Mouse (Mus musculus) heart, embryonic 12.5 days (tissue): Measurements from ENCODE around the gene Sult2b1. TPM values are rescaled to one million over a fixed set of nuclear protein-coding genes. Genes with fewer than 3 reads are reported as not detected.

Experiments
- ATAC-seq: fragments of 200-750 bp; cut with Nextera tagmentation; 2 replicates; pipeline ENCODE4 v1.8.0; 2017; ENCODE audit warnings: moderate TSS enrichment, moderate library complexity; ENCODE audit not compliant: insufficient number of reproducible peaks, low FRiP score
- H3K27ac ChIP-seq: fragments of 300-500 bp; sonication (generic); 2 replicates; pipeline ENCODE4 v1.5.1; 2016; ENCODE audit warnings: mild to moderate bottlenecking, moderate library complexity; ENCODE audit not compliant: poor library complexity, severe bottlenecking
- H3K27me3 ChIP-seq: fragments of 300-500 bp; sonication (generic); replicated peaks from 2 replicates; pipeline ENCODE4 v1.6.1; 2016; ENCODE audit warnings: mild to moderate bottlenecking, moderate library complexity
- H3K36me3 ChIP-seq: fragments of 300-500 bp; sonication (generic); 2 replicates; pipeline ENCODE4 v1.6.1; 2016; ENCODE audit warnings: mild to moderate bottlenecking, moderate library complexity
- H3K4me1 ChIP-seq: fragments of 300-500 bp; sonication (generic); replicated peaks from 2 replicates; pipeline ENCODE4 v1.6.1; 2016; ENCODE audit warnings: mild to moderate bottlenecking
- H3K4me2 ChIP-seq: fragments of 300-500 bp; sonication (generic); 2 replicates; pipeline ENCODE4 v1.6.1; 2016; ENCODE audit warnings: mild to moderate bottlenecking, moderate library complexity
- H3K4me3 ChIP-seq: fragments of 300-500 bp; sonication (generic); 2 replicates; pipeline ENCODE4 v1.5.1; 2016; ENCODE audit warnings: mild to moderate bottlenecking
- H3K9ac ChIP-seq: fragments of 300-500 bp; sonication (generic); 2 replicates; pipeline ENCODE4 v1.6.1; 2016; ENCODE audit warnings: mild to moderate bottlenecking, moderate library complexity
- H3K9me3 ChIP-seq: fragments of 300-500 bp; sonication (generic); replicated peaks from 2 replicates; pipeline ENCODE4 v1.6.1; 2016; ENCODE audit warnings: mild to moderate bottlenecking, moderate library complexity
- WGBS: fragments of 180-500 bp; shearing (Covaris S2); methylation state at CpG from one replicate; pipeline ENCODE4 v1.1.7; 2016; 5-methylcytosine and 5-hydroxymethylcytosine counted together
- polyA plus RNA-seq: library from polyadenylated mRNA; unstranded; fragments of >200 nt; fragmentation: Nextera tagmentation; extraction: Ambion mirVana; gene quantifications from 2 replicates; pipeline ENCODE4 v1.2.1, GENCODE M21; 2016

The Sult2b1 gene
- polyA plus RNA-seq, 1 experiment from 2014 or later = 0.23 TPM

DNA sequence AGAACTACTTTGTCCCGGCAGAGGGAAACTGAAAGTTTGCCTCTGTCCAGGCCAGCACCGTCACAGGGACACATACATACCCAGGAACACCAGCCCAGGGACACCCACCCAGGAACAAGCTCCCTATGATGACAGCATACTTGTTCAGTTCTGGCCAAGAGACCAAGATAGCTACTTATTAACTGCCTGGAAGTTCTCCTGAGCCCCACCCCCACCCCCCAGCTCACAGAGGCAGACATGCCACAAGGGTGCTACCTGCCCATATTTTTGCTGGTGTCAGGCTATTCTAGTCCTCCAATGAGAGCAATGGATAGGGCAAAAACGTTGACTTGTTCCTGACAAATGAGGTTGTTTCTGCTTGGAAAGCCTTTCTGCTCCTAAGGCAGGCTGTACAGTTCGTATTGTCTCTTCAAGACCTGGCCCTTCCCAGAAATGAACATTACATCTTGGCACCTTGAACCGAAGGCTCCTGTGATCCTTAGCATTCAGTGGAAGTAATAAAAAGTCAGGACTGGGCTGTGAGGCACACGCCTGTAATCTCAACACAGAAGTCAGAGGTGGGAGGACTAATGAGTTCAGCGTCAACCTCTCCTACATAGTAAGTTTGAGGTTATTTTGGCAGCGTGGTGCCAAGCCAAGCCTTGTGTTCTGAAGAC is 13.9 kb downstream of the Sult2b1 start:
- H3K27me3 ChIP-seq = peaks cover 24% of the 10 kb centered on the region
- WGBS = 62% methylated on average over 8 of the region's 8 CpGs
- no peaks in the 10 kb centered on the region for H3K4me1 ChIP-seq
- peaks cover 5% of the 10 kb centered on the region; the same call in 1 of the 2 replicates for H3K9me3 ChIP-seq
- ATAC-seq = no peak
- H3K4me2 ChIP-seq = no peak overlapping the region
- H3K36me3 ChIP-seq = no peaks in the 10 kb centered on the region
- no peak overlapping the region for H3K27ac ChIP-seq
- no peak overlapping the region for H3K4me3 ChIP-seq
- H3K9ac ChIP-seq = no peak overlapping the region

DNA sequence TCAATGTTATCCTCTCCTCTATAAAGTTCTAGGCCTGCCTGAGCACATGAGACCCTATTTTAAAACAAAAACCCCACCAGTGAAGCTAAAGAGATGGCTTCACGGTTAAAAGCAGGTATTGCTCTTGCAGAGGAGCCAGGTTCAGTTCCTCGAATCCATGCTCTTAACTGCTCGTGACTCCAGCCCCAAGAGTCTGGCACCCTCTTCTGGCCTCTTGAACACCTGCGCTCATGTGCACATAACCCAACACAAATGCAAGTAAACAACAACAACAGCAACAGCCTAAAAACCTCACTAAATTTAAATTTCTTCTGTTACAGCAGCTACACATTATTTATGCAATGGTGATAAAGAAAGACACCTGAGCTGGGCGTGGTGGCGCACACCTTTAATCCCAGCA is 17.0 kb downstream of the Sult2b1 start:
- no peak overlapping the region for H3K4me3 ChIP-seq
- H3K4me2 ChIP-seq = no peak overlapping the region
- no peak overlapping the region for H3K9ac ChIP-seq
- no peaks in the 10 kb centered on the region for H3K4me1 ChIP-seq
- WGBS = 88% methylated on average over 6 of the region's 6 CpGs
- peaks cover 12% of the 10 kb centered on the region; the same call in 1 of the 2 replicates for H3K27me3 ChIP-seq
- no peaks in the 10 kb centered on the region for H3K36me3 ChIP-seq
- no peak for ATAC-seq
- peaks cover 3% of the 10 kb centered on the region; the same call in 1 of the 2 replicates for H3K9me3 ChIP-seq
- no peak overlapping the region for H3K27ac ChIP-seq

DNA sequence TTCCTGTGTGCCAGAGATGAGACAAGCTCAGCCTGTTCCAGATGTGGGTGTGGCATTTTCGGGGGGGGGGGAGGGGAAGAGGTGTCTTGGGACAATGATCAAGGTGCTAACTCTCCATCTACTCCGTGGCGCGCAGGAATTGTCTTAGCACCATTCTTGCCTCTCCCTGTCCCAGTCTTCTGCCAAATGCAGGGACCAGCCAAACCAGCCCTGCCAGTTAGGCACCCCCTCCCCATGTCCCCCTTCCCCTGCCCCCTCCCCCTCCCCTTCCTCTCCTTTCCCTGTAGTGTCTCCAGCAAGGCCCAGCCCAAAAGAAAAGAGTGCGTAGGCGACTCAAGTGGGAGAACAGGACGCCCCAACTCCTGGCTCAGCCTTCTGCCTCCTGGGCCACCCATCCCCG is 17.7 kb downstream of the Sult2b1 start:
- Histone ChIP-seq H3K9ac (no peak overlapping the region), H3K9me3 (peaks cover 3% of the 10 kb centered on the region; the same call in 1 of the 2 replicates), H3K27me3 (peaks cover 11% of the 10 kb centered on the region; the same call in 1 of the 2 replicates), H3K4me2 (no peak overlapping the region), H3K4me1 (no peaks in the 10 kb centered on the region), H3K4me3 (no peak overlapping the region), H3K27ac (no peak overlapping the region), H3K36me3 (no peaks in the 10 kb centered on the region)
- WGBS = 47% methylated on average over 8 of the region's 8 CpGs
- no peak for ATAC-seq

DNA sequence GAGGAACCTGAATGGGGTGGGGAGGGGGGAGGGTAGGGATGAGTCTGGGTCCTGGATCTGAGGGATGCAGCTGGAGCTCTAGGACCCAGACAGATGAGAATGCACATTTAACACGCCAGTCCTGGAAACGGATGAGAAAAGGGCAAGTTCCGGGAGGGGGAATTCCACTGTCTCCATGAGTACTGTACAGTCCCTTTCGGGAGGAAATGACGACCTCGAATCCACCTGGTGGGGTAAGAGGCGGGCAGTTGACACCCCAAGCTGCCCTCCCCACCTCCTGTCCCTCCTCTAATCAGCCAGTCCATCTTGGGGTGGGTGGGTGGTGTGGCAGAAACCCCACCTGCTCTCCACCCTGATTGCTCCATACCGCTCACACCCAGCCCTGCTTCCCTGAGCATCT is 18.5 kb downstream of the Sult2b1 start:
- no peak overlapping the region for H3K9ac ChIP-seq
- no peak overlapping the region for H3K27ac ChIP-seq
- peaks cover 11% of the 10 kb centered on the region for H3K27me3 ChIP-seq
- no peak overlapping the region for H3K4me2 ChIP-seq
- no peaks in the 10 kb centered on the region for H3K4me1 ChIP-seq
- 55% methylated on average over 8 of the region's 8 CpGs for WGBS
- H3K36me3 ChIP-seq = no peaks in the 10 kb centered on the region
- no peak overlapping the region for H3K4me3 ChIP-seq
- H3K9me3 ChIP-seq = peaks cover 3% of the 10 kb centered on the region; the same call in 1 of the 2 replicates
- peak; percentile 18; the same call in 1 of the 2 replicates for ATAC-seq

DNA sequence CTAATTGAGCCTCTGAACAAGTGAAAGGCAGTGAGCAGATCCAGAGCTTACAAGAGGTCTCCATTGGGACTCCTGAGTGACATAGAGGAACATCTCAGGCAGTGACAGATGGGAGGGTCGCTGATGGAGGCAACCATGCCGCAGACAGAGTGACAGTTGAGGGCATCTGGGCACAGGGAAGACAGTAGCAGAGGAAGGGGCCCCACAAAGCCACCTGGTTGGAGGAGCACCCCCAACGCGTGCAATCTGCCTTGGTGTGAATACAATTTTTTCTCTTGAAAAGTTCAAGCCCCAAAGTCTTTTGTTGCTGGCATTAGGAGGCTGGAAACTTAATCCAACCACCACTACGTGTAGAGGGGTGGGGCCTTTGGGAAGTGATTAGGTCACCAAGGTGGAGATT is 24.3 kb downstream of the Sult2b1 start:
- H3K4me2 ChIP-seq = no peak overlapping the region

DNA sequence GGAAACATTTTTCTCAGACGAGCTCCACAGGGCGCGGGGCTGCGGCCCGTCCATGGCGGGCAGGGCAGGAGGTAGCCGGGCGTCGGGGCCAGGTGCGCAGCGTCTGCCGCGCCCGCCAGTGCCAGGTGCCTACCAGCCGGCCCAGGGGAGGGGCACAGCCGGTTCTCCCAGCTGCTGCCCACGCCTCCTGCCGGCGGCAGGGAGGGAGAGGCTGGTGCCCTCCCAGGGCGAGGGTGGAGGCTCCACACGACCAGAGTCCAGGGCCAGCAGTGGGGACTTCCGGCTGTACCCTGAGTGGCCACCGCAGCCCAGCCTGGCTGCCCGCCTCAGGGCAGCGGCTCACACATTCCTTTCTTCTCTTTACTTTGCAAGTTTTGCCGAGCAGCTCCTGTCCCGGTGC is 25.1 kb downstream of the Sult2b1 start:
- WGBS = 8% methylated on average over 18 of the region's 27 CpGs
- Histone ChIP-seq H3K36me3 (no peaks in the 10 kb centered on the region), H3K27ac (no peak overlapping the region), H3K27me3 (peaks cover 44% of the 10 kb centered on the region), H3K4me3 (peak overlapping the region; percentile 28), H3K4me2 (peak overlapping the region; percentile 59), H3K9me3 (no peaks in the 10 kb centered on the region), H3K9ac (peak overlapping the region; percentile 27; the same call in 1 of the 2 replicates), H3K4me1 (0 out of 2 replicates have a peak, but pooled peaks cover 3% of the 10 kb centered on the region)
- 0 out of 2 replicates have a peak, but pooled peaks have one; percentile 33 for ATAC-seq

More for the DNA sequence above, 24.3 kb downstream of the Sult2b1 start:
- Histone ChIP-seq H3K9me3 (no peaks in the 10 kb centered on the region), H3K27me3 (peaks cover 44% of the 10 kb centered on the region), H3K9ac (no peak overlapping the region), H3K36me3 (no peaks in the 10 kb centered on the region), H3K27ac (no peak overlapping the region), H3K4me3 (no peak overlapping the region), H3K4me1 (0 out of 2 replicates have a peak, but pooled peaks cover 3% of the 10 kb centered on the region)
- WGBS = 61% methylated on average over 5 of the region's 5 CpGs
- ATAC-seq = no peak

DNA sequence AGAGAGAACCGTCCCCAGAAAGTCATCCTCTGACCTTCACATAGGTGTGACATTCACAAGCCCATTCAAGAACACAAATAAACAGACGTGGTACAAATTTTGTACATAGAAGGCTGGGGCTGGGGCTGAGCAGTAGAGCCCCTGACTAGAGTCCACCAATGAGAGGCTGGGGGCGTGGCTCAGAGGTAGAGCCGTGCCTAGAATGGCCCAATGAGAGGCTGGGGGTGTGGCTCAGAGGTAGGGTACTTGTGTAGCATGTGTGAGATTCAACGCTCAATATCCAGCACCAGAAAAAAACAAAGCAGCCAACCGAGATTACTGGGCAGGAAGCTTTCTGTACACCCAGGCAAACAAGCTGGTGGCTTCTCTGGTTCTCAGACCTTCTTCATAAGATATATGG is 28.8 kb downstream of the Sult2b1 start:
- Histone ChIP-seq H3K4me2 (no peak overlapping the region), H3K9me3 (no peaks in the 10 kb centered on the region), H3K27ac (no peak overlapping the region), H3K4me3 (no peak overlapping the region), H3K9ac (no peak overlapping the region), H3K27me3 (peaks cover 42% of the 10 kb centered on the region), H3K4me1 (0 out of 2 replicates have a peak, but pooled peaks cover 3% of the 10 kb centered on the region), H3K36me3 (no peaks in the 10 kb centered on the region)
- ATAC-seq = no peak
- WGBS = 51% methylated on average over 6 of the region's 6 CpGs

DNA sequence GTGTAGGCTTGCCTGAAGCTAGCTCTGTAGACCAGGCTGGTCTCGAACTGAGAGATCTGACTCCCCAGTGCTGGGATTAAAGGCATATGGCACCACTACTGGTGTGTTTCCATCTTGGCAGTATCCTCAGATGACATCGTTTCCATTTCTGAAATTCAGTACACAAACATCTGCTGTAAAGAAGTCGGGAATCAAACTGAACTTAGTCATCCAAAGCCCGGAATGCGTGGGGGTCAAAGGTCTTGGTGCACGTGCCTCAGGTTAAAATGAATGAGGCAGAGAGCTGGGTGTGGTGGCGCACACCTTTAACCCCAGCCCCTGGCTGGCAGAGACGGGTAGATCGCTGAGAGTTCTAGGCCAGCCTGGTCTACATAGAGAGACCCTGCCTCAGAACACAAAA is 34.3 kb downstream of the Sult2b1 start:
- H3K4me1 ChIP-seq = peaks cover 17% of the 10 kb centered on the region
- H3K4me3 ChIP-seq = no peak overlapping the region
- H3K4me2 ChIP-seq = no peak overlapping the region
- H3K9me3 ChIP-seq = peaks cover 3% of the 10 kb centered on the region
- no peak overlapping the region for H3K27ac ChIP-seq
- ATAC-seq = no peak
- H3K9ac ChIP-seq = no peak overlapping the region
- WGBS = 78% methylated on average over 9 of the region's 9 CpGs
- peaks cover 3% of the 10 kb centered on the region; the same call in 1 of the 2 replicates for H3K27me3 ChIP-seq
- no peaks in the 10 kb centered on the region for H3K36me3 ChIP-seq

DNA sequence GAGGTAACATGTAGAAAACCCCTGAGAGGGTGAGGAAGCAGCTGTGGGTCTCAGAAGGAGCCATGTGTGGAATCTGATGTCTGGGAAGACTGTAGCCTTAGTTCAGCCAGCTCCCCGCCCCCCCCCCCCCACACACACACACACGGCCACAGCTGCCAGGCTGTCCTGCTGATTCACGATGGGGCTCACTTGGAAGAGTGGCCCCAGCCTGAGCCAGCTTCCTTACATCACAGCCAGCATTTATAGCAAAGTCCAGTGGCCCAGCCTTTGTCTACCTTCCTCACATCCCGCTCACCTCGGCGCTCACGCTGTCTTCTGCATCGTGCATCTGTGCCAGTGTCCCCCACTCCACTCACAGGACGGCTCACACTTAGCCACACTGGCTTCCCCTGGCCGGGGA is 35.1 kb downstream of the Sult2b1 start:
- no peak overlapping the region for H3K27ac ChIP-seq
- H3K4me3 ChIP-seq = no peak overlapping the region
- H3K36me3 ChIP-seq = no peaks in the 10 kb centered on the region
- peaks cover 3% of the 10 kb centered on the region for H3K9me3 ChIP-seq
- ATAC-seq = no peak
- H3K4me1 ChIP-seq = peaks cover 17% of the 10 kb centered on the region
- no peak overlapping the region for H3K9ac ChIP-seq
- H3K27me3 ChIP-seq = peaks cover 3% of the 10 kb centered on the region; the same call in 1 of the 2 replicates
- WGBS = 38% methylated on average over 10 of the region's 10 CpGs
- no peak overlapping the region for H3K4me2 ChIP-seq

DNA sequence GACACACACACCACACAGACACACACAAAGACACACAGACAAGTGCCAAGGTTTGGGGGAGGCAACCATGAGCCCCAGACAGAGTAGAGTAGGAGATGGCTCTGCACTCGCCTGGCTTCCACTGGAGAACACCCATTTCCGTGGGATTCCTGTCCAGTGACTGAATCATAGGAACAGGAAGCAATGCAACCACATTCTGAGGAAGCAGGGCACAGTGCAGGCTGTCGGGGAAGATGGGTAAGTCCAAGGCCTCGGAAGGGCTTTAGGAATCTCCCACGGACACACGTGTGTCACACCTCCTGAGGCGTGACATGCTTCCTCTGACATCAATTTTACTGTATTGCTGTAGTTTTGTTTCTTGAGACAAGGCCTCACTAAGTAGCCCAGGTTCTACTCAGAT is 36.4 kb downstream of the Sult2b1 start:
- ATAC-seq = no peak
- H3K4me2 ChIP-seq = no peak overlapping the region
- no peaks in the 10 kb centered on the region; the same call in 1 of the 2 replicates for H3K27me3 ChIP-seq
- peaks cover 17% of the 10 kb centered on the region for H3K4me1 ChIP-seq
- no peaks in the 10 kb centered on the region for H3K36me3 ChIP-seq
- H3K9ac ChIP-seq = no peak overlapping the region
- H3K27ac ChIP-seq = no peak overlapping the region
- H3K9me3 ChIP-seq = peaks cover 3% of the 10 kb centered on the region
- WGBS = 65% methylated on average over 7 of the region's 7 CpGs
- no peak overlapping the region for H3K4me3 ChIP-seq

DNA sequence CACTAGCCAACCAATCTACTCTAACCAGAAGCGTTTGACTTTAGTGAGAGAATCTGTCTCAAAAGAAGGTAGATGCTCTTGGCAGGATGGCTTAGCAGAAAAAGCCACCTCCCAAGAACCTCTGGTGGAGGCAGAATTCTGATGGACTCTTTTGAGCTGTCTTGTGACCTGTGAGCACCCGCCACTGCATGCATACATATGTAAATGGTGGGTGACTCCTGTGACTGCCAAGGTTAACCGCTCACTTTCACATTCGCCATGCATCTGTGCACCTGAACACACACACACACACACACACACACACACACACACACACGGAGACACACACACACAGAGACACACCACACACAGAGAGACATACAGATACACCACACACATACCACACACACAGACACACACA is 37.0 kb downstream of the Sult2b1 start:
- Histone ChIP-seq H3K9me3 (peaks cover 3% of the 10 kb centered on the region), H3K36me3 (no peaks in the 10 kb centered on the region), H3K4me1 (peaks cover 17% of the 10 kb centered on the region), H3K27me3 (peaks cover under 1% of the 10 kb centered on the region), H3K4me2 (no peak overlapping the region), H3K9ac (no peak overlapping the region), H3K27ac (no peak overlapping the region), H3K4me3 (no peak overlapping the region)
- ATAC-seq = no peak
- WGBS = 82% methylated on average over 5 of the region's 5 CpGs
